Mouse (Mus musculus) cerebellum, postnatal 4 days (tissue): ENCODE data around the gene Prl3d2.
"Not testable (repeated sequence)": the region's sequence is repeated elsewhere in the genome, so short reads cannot be mapped to it uniquely, and the experiment has no call there.

Experiments used
- DNase-seq, 2 experiments: peaks; one replicate each; pipeline ENCODE4 v3.0.0; 2022; ENCODE audit warnings: low spot score in 2 of 2, mixed read lengths in 1 of 2

Gene Prl3d2

DNA sequence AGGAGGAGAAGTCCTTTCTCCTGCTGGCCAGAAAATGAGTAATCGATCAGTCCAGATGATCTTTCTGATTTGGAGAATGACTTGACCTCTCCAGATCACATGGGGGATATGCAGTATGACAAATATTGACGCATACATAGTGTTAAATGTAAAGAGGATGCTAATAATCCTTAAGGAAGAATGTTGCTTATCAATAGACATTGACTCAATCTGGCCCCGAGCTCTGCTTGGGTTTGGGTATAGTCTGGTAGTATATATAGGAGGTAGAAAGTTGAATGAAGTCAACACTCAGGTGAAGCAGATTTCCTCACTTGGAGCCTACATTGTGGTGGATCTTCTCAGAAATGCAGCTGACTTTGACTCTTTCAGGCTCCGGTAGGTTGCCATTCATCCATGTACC lies at the start of gene Prl3d2:
TSS of gene Prl3d2 (plus strand) at position 301 of the 400 bp plus-strand sequence.
- DNase-seq: not testable (repeated sequence)

DNA sequence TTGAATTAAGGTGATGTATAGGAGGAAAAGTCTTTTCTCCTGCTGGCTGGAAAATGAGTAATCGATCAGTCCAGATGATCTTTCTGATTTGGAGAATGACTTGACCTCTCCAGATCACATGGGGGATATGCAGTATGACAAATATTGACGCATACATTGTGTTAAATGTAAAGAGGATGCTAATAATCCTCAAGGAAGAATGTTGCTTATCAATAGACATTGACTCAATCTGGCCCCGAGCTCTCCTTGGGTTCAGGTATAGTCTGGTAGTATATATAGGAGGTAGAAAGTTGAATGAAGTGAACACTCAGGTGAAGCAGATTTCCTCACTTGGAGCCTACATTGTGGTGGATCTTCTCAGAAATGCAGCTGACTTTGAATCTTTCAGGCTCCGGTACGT lies 27.6 kb upstream of the Prl3d2 start, which contains the start of gene Prl3d1:
TSS of gene Prl3d1 (plus strand) at position 301 of the 400 bp plus-strand sequence.
- not testable (repeated sequence) for DNase-seq

DNA sequence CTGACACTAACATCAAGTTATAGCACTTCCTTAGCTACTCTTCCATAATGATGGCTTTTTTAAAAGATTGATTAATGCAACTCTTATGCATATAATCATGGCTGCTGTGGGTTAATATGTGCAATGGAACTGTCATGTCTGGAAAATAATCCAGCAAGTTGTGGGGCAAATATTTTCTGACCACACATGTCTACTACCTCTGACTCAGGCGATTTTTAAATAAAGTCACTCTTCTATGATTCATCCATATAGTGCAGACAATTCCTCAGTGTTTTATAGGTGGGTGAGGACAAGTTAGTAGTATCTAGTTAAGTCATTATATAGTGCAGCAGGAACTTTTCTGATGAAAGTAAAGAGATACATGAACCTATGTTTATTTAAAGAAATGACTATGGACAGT lies 26.8 kb downstream of the Prl3d2 start:
- no peak for DNase-seq

DNA sequence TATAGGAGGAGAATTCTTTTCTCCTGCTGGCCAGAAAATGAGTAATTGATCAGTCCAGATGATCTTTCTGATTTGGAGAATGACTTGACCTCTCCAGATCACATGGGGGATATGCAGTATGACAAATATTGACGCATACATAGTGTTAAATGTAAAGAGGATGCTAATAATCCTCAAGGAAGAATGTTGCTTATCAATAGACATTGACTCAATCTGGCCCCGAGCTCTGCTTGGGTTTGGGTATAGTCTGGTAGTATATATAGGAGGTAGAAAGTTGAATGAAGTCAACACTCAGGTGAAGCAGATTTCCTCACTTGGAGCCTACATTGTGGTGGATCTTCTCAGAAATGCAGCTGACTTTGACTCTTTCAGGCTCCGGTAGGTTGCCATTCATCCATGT lies 35.0 kb downstream of the Prl3d2 start, which contains the start of gene Prl3d3:
TSS of gene Prl3d3 (plus strand) at position 301 of the 400 bp plus-strand sequence.
- DNase-seq: not testable (repeated sequence)
